Mouse (Mus musculus): Measurements from ENCODE around the gene Cxcl5.

DNA sequence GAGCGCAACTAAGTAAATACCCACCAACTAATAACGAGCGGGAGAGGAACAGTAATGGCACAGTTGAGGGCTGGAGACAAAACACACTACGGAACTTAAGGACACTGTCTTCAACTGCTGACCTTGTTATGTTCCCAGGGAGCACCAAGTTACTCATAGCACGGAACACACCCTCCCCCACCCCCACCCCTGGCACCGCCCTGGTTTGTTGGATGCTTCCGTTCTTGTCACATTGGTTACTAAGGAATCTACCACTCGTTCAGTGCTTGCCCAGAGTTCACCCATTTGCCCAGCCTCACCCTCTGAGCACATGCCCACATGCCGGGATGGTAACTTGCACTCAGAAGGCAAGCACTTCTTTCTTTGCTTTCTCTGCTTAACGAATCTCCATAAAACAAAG, 18.5 kb downstream of the Cxcl5 start:
- TF ChIP-seq CTCF (IDR thresholded peaks at IDR 0.05; ENCODE audit: low read depth) (no peak), EP300 (optimal IDR thresholded peaks at IDR 0.05) (no peak)
